Mouse (Mus musculus) small intestine, adult 2 months (tissue): Measurements from ENCODE around the gene Adarb1.

Experiments
- CTCF ChIP-seq: fragments of 200-500 bp; IDR thresholded peaks from 2 replicates; pipeline ENCODE4 v1.5.1; 2012; ENCODE audit warnings: low read depth, mild to moderate bottlenecking, control low read depth, inconsistent platforms, low read length, moderate library complexity, mixed read lengths; ENCODE audit not compliant: insufficient replicate concordance, insufficient read length; ENCODE audit errors: extremely low read depth
- POLR2A ChIP-seq: fragments of 200-500 bp; IDR thresholded peaks from 2 replicates; pipeline ENCODE4 v1.6.1; 2012; ENCODE audit warnings: low read depth, mild to moderate bottlenecking, control low read depth, inconsistent platforms, low read length, moderate library complexity

- no peak for TF ChIP-seq POLR2A
- TF ChIP-seq CTCF = no peak
These were observed 39.6 kb upstream of the Adarb1 start for GRCm38 (mm10) chr10:77457701-77458100.
